Mouse (Mus musculus) heart, adult 8-10 months (tissue): ENCODE results near the gene Fsd1. TPM values are rescaled to one million over a fixed set of nuclear protein-coding genes. Genes with fewer than 3 reads are reported as not detected.

Source experiments
- DNase-seq: peaks from one replicate; pipeline ENCODE4 v3.0.0; 2022; ENCODE audit warnings: low spot score
- total RNA-seq, 4 experiments: library from RNA; stranded (reverse); gene quantifications; 2 replicates each; pipeline ENCODE4 v1.2.4; 2022

The Fsd1 gene
- total RNA-seq, 4 experiments from 2014 or later, result 0.52 to 1.6 TPM; not detected in 2

DNA sequence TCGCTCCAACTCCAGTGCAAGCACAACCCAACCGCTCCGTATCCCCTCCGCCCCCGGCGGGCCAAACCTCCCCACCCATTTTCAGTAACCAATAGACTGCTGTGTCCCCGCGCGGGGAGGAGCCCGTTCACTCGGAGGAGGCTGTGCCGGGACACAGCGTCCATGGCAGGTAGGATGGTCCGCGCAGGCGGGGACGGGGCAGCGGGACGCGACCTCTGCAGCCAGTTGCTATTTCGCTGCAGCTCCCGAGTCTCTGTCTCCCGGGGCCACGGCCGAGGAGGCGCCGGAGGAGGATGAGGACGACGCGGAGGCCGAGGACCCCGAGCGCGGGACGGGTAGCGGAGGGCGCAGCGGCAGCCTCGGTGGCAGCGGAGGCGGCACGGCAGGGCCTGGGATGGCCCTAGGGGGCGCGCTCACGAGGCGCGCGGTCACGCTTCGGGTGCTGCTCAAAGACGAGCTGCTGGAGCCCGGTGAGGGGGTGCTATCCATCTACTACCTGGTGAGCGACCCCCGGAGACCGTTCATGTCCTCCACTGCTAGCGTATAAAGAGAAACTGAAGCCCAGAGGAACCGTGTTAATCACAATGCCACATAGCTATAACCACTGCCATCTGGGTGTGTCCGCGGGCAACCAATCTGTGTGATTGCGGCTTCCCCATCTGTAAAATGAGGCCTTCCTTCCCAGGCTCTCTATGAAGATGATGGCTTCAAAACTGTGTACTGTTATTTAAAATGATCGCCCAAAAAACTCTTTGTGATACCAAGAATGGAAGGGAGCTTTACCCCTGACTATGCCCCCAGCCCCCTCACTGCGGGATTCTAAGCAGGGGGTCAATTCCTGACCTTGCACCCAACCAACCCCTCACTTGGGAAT, 23.0 kb downstream of the Fsd1 start:
- peak; percentile 92 for DNase-seq

DNA sequence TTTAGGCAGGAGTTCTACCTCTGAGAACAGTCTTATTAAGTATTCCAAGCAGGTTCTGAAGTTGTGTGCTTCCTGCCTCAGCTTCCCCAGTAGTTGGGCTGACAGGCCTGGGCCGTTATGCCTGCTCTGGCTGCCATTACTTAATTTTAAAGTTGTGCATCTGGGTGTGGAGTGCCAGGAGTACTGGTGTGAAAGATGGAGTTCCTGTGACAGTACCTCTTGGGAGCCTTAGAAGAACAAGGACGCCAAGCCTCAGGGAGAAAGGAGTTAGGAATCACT, 23.6 kb downstream of the Fsd1 start:
- no peak for DNase-seq

DNA sequence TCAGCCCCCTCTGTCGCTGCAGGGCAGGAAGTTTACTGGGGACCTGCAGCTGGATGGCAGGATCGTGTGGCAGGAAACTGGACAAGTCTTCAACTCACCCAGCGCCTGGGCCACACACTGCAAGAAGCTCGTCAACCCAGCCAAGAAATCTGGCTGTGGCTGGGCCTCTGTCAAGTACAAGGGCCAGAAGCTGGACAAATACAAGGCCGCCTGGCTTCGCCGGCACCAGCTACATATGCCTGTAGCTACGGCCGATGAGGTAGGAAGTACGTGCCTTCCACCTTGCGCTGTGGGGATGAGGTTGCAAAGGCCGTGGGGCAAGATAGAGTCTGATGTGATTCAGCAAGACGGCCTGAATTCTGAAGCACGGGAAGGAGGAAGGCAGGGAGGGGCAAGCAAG, 23.9 kb downstream of the Fsd1 start:
- no peak for DNase-seq

DNA sequence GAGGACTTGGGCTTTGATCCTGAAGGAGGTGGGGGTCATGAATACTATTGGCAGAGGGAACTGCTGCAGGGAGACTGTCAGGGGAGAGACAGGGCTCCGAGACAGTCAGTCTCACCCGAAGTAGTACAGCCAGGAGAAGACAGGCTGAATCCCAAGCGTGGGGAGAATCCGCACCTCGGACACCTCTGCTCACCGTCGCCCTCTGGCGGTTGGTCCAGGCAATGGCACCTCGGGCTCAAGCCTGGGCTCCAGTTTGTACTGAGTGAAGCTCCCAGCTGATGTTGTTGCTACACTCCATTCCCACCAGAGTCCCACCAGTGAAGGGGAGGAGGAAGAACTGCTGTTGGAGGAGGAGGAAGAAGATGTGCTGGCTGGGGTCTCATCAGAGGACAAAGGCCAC, 24.4 kb downstream of the Fsd1 start:
- DNase-seq, result peak; percentile 73

DNA sequence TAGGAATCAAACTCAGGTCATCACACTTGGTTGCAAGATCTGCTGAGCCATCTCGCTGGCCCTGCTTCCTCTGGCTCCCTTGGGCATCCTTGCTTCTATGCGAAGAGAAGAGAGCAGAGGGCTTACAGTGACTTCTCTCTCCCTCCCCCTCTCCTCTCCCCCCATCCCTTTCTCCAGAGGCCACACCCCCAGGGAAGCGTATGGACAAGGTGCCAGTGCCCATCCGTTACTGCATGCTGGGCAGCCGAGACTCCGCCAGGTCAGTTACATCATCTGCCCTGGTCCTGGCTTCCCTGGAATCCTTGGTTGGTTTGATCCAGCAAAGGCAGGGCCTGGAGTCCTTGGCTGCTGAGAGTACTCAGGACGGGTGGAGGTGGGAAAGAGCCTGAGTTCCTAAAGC, 25.1 kb downstream of the Fsd1 start:
- no peak for DNase-seq

DNA sequence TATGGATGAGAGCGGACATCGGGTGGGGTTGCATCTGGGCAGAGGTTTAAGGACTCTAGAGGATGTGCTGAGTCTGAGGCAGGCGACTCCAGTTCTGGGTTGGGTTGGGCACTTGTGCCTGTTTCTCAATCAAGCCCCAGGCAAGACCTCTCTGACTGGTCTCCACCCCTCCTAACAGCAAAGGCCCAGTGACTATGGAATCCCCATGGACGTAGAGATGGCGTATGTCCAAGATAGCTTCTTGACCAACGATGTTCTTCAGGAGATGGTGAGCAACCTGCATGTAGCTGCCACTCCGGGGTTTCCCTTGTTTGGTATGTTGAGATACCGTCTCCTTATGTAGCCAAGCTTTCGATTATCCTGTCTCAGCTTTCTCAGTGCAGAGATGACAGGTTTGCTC, 29.0 kb downstream of the Fsd1 start:
- DNase-seq, result no peak

DNA sequence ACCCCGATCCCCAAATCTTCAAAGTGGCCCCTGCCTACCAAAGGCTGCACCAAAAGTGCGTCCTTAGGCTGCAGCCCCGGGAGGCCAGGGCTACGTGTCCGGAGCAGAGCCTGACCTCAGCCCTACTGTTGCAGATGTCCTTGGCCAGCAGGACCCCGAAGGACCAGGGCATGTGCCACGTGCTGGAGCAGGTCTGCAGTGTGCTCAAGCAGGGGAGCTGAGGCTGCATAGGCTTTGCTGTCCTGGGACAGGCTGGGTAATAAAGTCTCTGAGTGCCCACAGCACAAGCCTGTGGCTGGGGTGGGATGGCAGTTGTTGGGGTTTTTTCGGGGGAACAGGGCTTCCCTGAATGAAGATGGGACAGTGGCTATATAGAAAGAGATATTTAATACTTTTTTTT, 30.1 kb downstream of the Fsd1 start:
- DNase-seq, result no peak

DNA sequence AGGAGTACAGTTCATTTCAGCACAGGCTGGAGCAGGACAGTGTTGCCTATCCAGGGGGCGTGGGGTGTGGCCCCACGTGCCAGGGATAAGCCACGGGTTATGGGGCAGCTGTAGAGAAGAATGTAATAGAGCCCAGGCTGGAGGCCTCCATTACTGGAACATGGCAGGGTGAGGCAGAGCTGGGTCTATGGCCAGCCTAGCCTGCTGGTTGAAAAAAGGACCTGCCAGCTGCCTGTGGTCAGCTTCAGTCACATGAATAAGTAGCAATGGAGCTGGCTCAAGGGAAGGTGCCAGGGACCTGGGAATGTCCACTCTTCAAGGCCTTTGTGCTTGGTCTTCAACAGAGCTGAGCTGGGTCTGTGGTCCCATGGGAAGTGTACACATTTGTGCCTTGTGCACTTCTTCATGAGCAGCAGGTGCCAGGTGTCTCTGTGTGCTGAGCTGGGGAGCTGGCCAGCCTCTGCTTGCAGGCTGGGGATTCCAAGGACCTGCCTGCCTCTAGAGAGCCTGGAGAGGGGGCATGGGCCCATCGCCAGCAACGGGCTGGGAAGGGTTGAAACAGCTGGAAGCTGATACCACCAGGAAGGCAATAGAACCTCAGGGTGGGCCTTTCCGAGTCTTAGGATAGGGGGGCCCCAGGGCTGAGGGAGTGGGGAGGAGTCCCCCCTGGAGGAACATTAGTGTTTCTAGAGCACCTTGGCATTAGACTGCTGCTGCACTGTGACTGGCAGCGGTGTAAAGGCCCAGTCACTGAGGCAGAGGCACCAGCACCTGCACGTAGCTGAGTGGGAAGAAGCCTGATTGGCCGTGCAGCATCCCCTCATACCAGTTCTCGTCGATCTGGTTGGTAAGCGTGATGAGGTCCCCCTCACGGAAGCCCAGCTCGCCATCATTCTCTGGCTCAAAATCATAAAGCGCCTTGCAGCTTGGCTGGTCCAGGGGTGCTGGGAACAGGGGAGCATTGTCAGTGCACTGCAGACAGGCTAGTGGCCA, 30.8 kb downstream of the Fsd1 start:
- DNase-seq, result no peak

DNA sequence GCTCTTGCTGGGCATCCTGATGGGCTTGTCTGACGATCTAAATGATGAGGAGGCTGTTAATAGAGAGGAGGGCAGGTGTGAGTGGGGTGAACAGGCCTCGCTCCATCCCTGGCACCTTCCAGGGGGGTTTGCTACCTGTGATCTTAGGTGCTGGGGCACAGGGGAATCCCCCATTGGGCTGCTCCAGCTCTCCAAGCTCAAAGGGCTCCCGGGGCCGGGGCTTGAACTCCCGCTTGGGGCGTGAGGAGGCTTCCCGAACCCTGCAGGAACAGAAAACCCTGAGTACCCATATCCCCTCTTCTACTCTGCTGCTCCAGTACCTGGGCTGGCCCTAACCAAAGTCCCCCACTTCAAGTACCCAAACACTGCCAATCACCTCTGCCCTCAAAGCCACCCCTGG, 31.5 kb downstream of the Fsd1 start:
- no peak for DNase-seq

DNA sequence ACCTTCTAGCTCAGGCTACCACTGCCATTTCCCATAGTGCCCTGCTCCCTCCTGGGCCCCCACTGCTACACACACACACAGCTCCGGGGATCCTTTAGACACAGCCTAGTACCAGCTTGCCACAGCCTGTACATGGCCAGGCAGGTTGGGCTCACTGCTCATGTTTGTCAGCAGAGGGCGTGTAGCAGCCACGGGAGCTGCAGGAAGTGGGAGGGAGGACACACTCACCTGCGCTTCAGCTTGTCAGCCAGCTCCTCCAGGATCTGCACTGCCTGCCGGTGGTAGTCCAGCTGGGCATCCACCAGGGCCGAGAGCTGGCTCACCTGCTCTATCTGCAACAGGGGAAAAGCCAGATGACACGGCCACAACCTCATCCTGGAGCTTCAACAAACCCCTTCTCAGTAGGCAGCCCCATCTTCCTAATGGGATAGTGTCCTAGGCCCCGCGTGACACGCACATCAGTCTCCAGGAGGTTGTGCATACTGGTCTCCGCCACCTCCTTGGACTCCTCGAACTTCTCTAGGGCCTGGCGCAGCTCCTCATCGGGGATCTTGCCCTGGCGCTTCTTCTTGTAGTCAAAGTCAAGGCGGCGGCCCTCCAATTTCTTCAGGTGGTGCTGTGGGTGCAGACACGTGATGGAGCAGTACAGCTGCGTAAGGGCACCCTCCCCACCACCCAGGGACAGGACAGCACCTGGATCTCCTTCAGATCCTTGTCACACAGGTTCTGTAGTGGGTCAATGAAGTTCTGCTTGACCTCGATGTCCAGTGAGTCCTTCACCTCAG, 32.2 kb downstream of the Fsd1 start:
- no peak for DNase-seq

DNA sequence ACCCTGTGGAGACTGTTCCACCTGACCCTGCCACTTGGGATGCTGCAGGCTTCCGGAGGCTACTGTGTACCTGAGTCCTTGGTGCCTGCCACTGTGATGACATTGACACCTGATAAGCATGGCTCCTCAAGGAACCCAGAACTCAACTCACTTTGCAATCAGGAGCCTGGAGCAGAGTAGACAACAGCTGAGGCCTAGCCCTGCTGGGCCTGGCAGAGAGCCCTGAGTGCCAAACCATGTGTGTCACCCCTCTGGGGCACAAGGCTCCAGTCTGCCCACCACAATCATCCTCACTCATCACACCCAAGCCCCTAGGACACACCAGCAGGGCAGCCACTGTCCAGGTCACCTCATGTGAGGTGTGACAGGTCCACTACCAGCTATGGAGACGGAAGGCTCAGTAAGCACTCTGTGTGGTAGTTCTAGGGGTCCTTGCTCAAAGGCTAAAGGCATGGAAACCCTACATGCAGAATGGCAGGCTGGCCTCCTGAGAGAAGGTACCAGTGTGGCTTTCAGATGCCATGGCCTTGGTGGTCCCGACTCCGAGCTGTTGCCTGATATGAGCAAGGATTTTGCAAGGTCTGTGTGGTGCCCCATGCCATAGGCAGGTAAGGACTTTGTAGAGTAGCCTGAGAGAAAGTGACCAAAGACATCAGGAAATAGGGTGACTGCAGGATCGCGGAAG, 34.2 kb downstream of the Fsd1 start:
- DNase-seq, result no peak

DNA sequence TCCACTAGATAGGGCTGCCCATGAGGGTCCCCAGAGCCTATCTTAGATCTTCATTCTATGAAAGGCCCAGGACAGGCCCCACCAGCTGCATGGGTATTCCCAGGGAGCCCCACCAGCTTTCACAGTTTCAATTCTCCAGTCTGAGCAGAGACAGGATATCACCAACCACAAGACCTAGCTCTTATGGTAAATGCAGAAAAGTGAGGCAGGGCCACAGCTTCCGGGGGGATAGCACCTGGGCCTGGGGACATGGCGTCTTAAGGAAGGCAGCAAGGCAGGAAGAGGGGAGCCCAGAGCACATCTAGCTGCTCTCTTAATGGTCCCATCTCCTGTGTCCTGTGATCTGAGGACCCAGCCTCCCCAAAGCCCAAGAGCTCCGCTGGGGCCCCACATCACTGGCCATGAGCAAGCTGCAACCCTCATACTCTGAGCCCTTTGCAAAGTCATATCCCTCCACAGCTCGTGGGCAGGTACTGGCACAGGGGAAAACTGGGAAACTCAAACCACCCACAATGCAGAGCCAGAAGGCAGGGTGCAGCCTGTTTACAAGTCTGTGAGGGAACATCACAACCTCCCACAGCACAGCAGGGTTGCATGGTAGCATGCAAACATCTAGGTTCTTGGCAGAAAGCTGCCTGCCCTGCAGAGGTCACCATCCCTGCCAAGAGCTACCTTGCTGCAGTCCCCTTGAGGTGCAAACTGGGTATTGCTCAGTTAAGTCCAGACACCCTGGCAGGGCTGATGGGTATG, 35.0 kb downstream of the Fsd1 start:
- DNase-seq, result no peak

DNA sequence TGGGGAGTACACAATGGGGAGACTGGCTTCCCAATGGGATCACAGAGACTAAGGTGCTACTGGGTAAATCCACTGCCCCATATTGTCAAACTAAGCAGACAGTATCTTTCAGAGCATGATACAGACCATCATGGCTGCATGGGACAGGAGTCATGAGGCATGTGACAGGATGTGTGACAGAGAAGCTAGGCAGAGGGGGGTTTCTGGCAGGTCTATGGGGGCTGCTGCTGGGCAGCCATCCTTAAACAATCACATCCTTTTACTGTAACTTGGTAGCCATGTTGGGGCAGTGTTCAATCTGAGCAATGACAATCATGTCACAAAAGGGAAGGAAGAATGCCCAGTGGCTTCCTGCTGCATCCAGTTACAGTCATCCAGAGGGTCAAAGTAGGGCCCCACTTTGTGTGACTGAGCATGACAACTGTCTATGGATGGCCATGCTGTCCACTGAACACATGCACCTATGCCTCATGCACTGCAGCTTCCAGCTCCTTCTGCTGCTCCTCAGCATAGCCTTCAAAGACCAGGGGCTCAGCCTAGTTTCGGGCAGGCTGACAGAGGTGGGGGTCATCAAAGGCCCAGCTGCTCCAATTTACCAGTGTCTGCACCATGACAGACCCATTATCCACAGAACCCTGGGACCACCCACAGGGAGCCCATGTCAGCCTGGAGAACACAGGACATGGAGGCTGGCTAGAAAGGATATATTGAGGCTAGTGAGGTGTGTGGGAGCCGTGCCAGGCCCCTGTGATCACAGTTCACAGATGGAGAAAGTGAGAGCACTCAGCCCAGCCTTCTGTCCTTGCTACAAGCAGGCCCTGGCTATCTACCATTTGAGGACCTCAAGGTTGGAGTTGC, 36.1 kb downstream of the Fsd1 start:
- DNase-seq, result no peak

DNA sequence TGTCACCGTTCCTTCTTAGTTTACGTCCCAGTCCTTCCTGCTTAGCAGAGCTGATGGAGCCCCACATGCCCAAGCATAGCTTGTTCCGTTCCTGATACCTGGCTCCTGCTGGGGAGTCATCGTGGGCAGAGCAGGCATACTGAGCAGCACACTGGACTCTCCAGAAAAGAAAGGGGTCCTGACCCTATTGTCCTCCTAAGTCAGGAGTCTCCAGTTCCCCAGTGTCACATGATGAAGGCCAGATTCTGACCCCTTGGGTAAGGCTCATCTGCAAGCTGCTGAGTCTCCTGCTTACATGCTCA, 36.6 kb downstream of the Fsd1 start:
- DNase-seq, result no peak

DNA sequence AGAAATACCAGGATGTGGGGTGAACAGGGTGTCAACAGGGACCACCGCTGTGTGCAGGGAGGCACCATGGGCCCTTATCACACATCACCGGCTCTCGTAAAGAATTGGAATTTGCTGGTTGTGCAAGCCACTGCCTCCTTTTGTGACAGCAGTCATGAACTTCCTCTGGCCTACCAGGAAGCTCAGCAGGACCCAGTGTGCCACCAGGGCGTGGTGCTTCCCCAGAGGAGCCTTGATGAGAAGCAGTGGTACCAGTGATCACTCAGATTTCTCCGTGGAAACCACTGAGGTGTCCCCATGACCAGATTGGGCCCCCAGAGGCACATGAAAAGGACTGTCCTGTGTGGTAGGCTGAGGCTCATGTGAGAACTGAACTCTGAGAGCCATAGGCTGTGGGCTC, 37.1 kb downstream of the Fsd1 start:
- no peak for DNase-seq

DNA sequence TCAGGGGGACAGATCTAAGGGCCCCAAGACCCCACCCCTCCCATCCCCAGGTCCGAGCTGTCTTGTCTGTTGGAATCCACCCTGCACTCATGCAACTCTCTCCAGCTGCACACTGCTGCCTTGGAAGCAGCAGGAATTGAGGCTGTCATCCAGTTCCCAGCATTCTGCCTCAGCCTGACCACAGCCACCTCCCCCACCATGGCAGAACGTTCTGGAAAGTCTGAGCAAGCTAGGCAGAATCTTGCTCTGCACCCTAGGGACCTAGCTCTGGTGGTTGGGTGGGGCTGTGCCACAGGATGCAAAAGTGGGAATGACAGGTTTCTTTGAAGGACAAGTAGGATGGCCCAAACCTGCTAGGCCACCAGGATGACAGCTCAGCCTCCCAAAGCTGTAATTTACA, 38.2 kb downstream of the Fsd1 start:
- DNase-seq, result no peak

DNA sequence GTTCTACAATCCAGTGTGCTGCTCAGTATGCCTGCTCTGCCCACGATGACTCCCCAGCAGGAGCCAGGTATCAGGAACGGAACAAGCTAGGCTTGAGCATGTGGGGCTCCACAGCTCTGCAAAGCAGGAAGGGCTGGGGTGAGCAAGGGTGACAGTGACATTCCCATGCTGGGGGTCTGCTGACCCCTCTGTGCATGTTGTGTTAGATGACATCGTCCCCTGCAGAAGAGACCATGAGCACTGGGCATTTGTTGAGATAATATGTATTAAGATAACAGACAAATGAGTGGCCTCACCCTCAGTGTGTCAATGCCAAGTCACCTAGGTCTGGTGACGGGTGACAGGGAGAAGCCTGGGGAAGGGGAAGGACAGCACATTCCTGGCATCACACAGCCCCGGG, 38.6 kb downstream of the Fsd1 start:
- DNase-seq, result no peak

DNA sequence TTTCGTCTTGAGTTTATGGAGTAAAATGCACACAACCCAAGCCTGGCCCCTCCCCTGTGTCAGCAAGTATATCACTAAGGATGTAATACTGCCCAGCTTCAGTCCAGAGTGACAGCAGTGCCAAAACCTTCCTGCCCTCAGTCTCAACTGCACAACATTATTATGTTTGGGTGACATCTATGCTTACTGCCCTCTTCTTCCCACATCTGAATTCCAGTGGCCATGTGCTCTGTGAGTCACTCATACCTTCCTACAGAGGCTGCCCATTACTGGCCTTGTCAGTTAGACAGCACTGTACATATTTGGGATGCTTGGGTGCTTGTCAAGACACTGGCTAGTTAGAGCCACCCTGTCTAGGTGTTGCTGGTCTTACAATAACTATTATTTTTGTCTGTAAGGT, 40.0 kb downstream of the Fsd1 start:
- no peak for DNase-seq

DNA sequence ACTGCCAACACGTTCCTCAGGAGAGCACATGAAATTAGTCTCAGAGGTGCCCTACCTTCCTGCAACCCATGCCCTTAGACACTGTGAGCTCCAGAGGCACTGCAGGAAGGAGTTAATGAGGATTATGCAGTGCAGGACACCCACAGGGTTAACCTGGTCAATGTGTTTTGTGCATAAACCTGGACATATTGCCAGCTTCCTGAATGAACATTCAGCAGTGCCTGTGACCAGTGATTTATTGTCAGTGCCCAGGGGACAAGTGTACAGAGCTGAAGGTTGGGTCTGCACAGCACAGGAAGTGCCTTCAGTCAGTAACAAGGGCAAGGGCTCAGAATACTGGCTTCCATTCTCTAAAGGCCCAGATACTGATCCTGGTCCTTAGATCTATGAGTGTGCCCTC, 40.6 kb downstream of the Fsd1 start:
- no peak for DNase-seq

DNA sequence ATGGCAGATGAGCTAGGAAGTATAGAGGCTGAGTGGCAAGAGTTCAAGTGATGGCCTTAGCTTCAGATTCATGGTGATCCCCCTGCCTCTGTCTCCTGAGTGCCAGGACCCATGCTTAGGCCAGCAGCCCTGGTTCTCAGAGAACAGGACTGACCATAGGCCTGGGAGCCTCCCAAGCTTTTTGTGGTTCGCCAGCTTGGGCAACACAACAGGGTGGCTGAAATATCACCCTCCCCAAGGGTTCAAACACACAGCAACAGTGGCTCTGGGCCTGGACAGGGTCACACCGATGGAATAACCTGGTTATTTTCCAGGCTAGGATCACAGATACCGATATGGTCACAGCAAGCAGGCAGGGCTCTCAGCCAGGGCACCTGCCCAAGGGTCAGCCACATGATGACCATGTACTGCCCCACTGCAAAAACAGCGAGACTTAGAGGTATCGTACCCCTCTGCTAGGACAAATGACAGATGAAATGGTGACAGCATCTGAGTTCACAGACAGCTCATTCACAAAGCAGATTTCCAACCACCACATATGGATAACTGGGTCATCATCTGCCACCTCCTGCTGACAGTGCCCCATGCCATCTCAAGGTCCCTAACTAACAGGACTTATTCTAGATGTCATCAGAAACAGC, 41.6 kb downstream of the Fsd1 start:
- DNase-seq, result no peak
